Comparison of ENCODE assay signal across 24 mouse cellular contexts in the genomic region with DNA sequence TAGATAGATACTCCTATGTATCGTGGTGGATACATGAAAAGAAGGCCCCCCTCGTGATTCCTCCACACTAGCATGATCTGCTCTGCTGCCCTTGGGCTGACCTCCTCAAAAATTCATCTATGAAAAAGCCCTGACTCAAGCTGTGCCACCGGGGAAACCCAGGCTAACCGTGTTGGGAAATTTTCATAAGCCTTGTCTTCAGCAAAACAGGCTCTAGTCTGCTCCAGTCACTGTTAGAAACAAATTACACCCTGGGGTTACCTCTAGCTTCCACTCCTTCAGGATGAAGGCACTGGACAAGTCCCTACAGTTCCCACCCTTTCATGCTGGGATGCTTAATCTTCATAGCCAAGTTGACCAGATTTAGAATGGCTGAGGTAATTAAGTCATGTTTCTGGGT.
DNase-seq lines count a peak whose midpoint lies in the region; ATAC-seq and TF ChIP-seq lines count a peak whose summit lies in the region.
"Had no signal": no experiment of that assay in that cellular context is flagged by ENCODE, and none has a peak within 500 bp of the region (broad histone marks: within the 10 kb centered on the region; RNA-seq: fewer than 3 reads in every experiment).

No protein-coding gene starts in this region.

- ATAC-seq in intestine, postnatal 0 days, result no peak
- ATAC-seq: activated CD4-positive, CD25-positive, alpha-beta regulatory T cell, adult 4 months; CD4-positive, CD25-positive, alpha-beta regulatory T cell, adult 4 months; Patski had no signal

- peaks cover 4% of the 10 kb centered on the region for H3K9me3 ChIP-seq in CH12.LX (replicated peaks; ENCODE audit: low read length)
- peaks cover 6% of the 10 kb centered on the region for H3K9me3 ChIP-seq in ES-Bruce4 (replicated peaks; ENCODE audit: control insufficient read depth, insufficient read depth, low read length, poor library complexity, severe bottlenecking)
- H3K9me3 ChIP-seq in ES-E14 (ENCODE audit: control insufficient read depth, insufficient read depth, low read depth, low read length), result no peaks in the 10 kb centered on the region
- no peaks in the 10 kb centered on the region for H3K9me3 ChIP-seq in intestine, postnatal 0 days (ENCODE audit: control insufficient read depth)

- H3K4me3 ChIP-seq in CH12.LX (replicated peaks in 1 of 3; ENCODE audit: low read depth in 2 of 3, low read length in 2 of 3, poor library complexity in 1 of 3), result no peak overlapping the region
- no peak overlapping the region for H3K4me3 ChIP-seq in ES-Bruce4 (ENCODE audit: low read depth, low read length)
- no peak overlapping the region for H3K4me3 ChIP-seq in ES-E14 (ENCODE audit: insufficient read depth in 1 of 2, low read depth in 1 of 2, low read length in 2 of 2, poor library complexity in 1 of 2, severe bottlenecking in 1 of 2)
- H3K4me3 ChIP-seq in left cerebral cortex, adult 2 months, result no peak overlapping the region
- no peak overlapping the region for H3K4me3 ChIP-seq in intestine, postnatal 0 days (ENCODE audit: low read depth, low read length)

- intact Hi-C loops in left cerebral cortex, adult 2 months (cut with DNase I), result no loop called here

- in situ Hi-C loops in CH12.LX (cut with MboI; ENCODE audit: low pct_ligation_motif_present, low pct_unique_long_range_greater_than_20kb, low sequenced_read_pairs), result no loop called here
- in situ Hi-C loops in ES-E14 (cut with MboI; ENCODE audit: low sequenced_read_pairs in 2 of 2, unreplicated experiment in 2 of 2), result no loop called here

- dilution Hi-C loops in CH12.LX (cut with MboI; ENCODE audit: extremely low pct_ligation_motif_present, extremely low pct_unique_long_range_greater_than_20kb, low sequenced_read_pairs), result no loop called here

- H3K4me2 ChIP-seq in CH12.LX (ENCODE audit: insufficient read depth, low read depth, poor library complexity, severe bottlenecking), result peak overlapping the region; percentile 47
- no peak overlapping the region for H3K4me2 ChIP-seq in intestine, postnatal 0 days (replicated peaks; ENCODE audit: low read depth)

- TF ChIP-seq EP300 in CH12.LX (IDR thresholded peaks at IDR 0.05; ENCODE audit: low read length) (peak; percentile 64), ES-Bruce4 (IDR thresholded peaks at IDR 0.05; ENCODE audit: insufficient read depth, low read depth, low read length) (no peak)

- no peaks in the 10 kb centered on the region for H3K36me3 ChIP-seq in CH12.LX (replicated peaks in 1 of 2; ENCODE audit: control insufficient read depth in 1 of 2, insufficient read depth in 1 of 2, low read length in 1 of 2)
- no peaks in the 10 kb centered on the region for H3K36me3 ChIP-seq in ES-Bruce4 (ENCODE audit: control insufficient read depth, insufficient read depth, low read length, poor library complexity, severe bottlenecking)
- no peaks in the 10 kb centered on the region for H3K36me3 ChIP-seq in ES-E14 (ENCODE audit: control insufficient read depth, insufficient read depth, low read length, poor library complexity, severe bottlenecking)
- H3K36me3 ChIP-seq in intestine, postnatal 0 days (ENCODE audit: control insufficient read depth, insufficient read depth), result no peaks in the 10 kb centered on the region
- H3K36me3 ChIP-seq: G1E had no signal

- H3K27ac ChIP-seq in CH12.LX (ENCODE audit: insufficient read depth, low read depth) (peak overlapping the region; percentile 76; the same call in 1 of the 2 replicates), ES-Bruce4 (ENCODE audit: insufficient read depth, low read length) (peak overlapping the region; percentile 21; the same call in 1 of the 2 replicates), ES-E14 (ENCODE audit: insufficient read depth, low read depth, low read length, poor library complexity, severe bottlenecking) (no peak overlapping the region)
- H3K27ac ChIP-seq in left cerebral cortex, adult 2 months, result no peak overlapping the region
- no peak overlapping the region for H3K27ac ChIP-seq in intestine, postnatal 0 days (ENCODE audit: low read depth, low read length)

- peak overlapping the region; percentile 19; the same call in 1 of the 2 replicates for H3K9ac ChIP-seq in CH12.LX (ENCODE audit: insufficient read depth, low read depth)
- H3K9ac ChIP-seq in ES-Bruce4 (ENCODE audit: low read depth, poor library complexity, severe bottlenecking), result no peak overlapping the region
- no peak overlapping the region for H3K9ac ChIP-seq in ES-E14 (ENCODE audit: insufficient read depth, low read depth, low read length, poor library complexity, severe bottlenecking)
- H3K9ac ChIP-seq in intestine, postnatal 0 days (ENCODE audit: low read depth, low read length), result no peak overlapping the region

- H3K4me1 ChIP-seq in CH12.LX (ENCODE audit: control insufficient read depth in 1 of 2, insufficient read depth in 2 of 2), result peaks cover 10 to 31% of the 10 kb centered on the region in 2 experiments
- H3K4me1 ChIP-seq in ES-Bruce4 (ENCODE audit: control insufficient read depth, insufficient read depth, low read length), result no peaks in the 10 kb centered on the region
- H3K4me1 ChIP-seq in ES-E14 (ENCODE audit: control insufficient read depth in 2 of 2, insufficient read depth in 2 of 2, low read length in 2 of 2, poor library complexity in 1 of 2), result peaks cover 2 to 8% of the 10 kb centered on the region in 2 experiments
- no peaks in the 10 kb centered on the region for H3K4me1 ChIP-seq in intestine, postnatal 0 days (replicated peaks; ENCODE audit: control insufficient read depth, insufficient read depth, low read length)

- TF ChIP-seq CTCF in CH12.LX (conservative IDR thresholded peaks at IDR 0.05 in 1 of 2, IDR thresholded peaks at IDR 0.05 in 1 of 2; ENCODE audit: low read depth in 2 of 2, low read length in 2 of 2) (no peak), ES-Bruce4 (IDR thresholded peaks at IDR 0.05; ENCODE audit: low read depth, low read length) (no peak)
- no peak for TF ChIP-seq CTCF in left cerebral cortex, adult 2 months (IDR thresholded peaks at IDR 0.05)
- no peak for TF ChIP-seq CTCF in intestine, postnatal 0 days (IDR thresholded peaks at IDR 0.05; ENCODE audit: low read depth)

- DNase-seq in heart, adult 11 months, result peak; percentile 61
- no peak for DNase-seq in heart, postnatal 4 days
- DNase-seq in CH12.LX (ENCODE audit: extremely low read depth), result peak; percentile 52
- DNase-seq in ES-E14 (ENCODE audit: low read depth, low spot score), result peak; percentile 8
- no peak for DNase-seq in left cerebral cortex, adult 2 months (ENCODE audit: extremely low spot score in 1 of 2, low spot score in 2 of 2)
- DNase-seq in urinary bladder, adult 18-20 months (ENCODE audit: low spot score in 2 of 2), result no peak
- DNase-seq: adrenal gland, adult 2 months; adrenal gland, adult 8-10 months; adrenal gland, postnatal 10 days; adrenal gland, postnatal 14 days; adrenal gland, postnatal 25 days; adrenal gland, postnatal 36 days; B cell, adult 2 months; cerebellum, adult 11 months; cerebellum, adult 11-12 months; cerebellum, adult 18-20 months; cerebellum, adult 2 months; cerebellum, adult 8-10 months had no signal

- H3K27me3 ChIP-seq in CH12.LX (replicated peaks), result no peaks in the 10 kb centered on the region
- no peaks in the 10 kb centered on the region for H3K27me3 ChIP-seq in ES-Bruce4 (ENCODE audit: control insufficient read depth, insufficient read depth, low read length, poor library complexity, severe bottlenecking)
- no peaks in the 10 kb centered on the region for H3K27me3 ChIP-seq in intestine, postnatal 0 days (replicated peaks; ENCODE audit: control insufficient read depth, insufficient read depth, low read length)
- H3K27me3 ChIP-seq: Patski had no signal

- H3K79me2 ChIP-seq in CH12.LX (replicated peaks; ENCODE audit: control insufficient read depth, extremely low read depth, insufficient read depth, poor library complexity, severe bottlenecking), result no peaks in the 10 kb centered on the region

- 87% methylated on average over 4 of the region's 4 CpGs for WGBS in intestine, postnatal 0 days

- no peak for TF ChIP-seq POLR2A in CH12.LX (IDR thresholded peaks at IDR 0.05; ENCODE audit: low read depth, low read length)
- no peak for TF ChIP-seq POLR2A in ES-Bruce4 (IDR thresholded peaks at IDR 0.05; ENCODE audit: insufficient read depth, low read length)

- TF ChIP-seq RAD21 in CH12.LX (IDR thresholded peaks at IDR 0.05; ENCODE audit: low read depth, low read length), result no peak; the same call in 1 of the 2 replicates

TF ChIP-seq in CH12.LX, 34 proteins besides CTCF, POLR2A, EP300 and RAD21 (continues in another document):
- TF ChIP-seq GABPA (IDR thresholded peaks at IDR 0.05; ENCODE audit: insufficient replicate concordance, low read depth, low read length) (no peak), JUND (conservative IDR thresholded peaks at IDR 0.05; ENCODE audit: low read depth, low read length) (no peak), TBP (conservative IDR thresholded peaks at IDR 0.05; ENCODE audit: low read depth, low read length) (no peak), CHD1 (IDR thresholded peaks at IDR 0.05; ENCODE audit: low read depth, low read length) (no peak), CHD2 (IDR thresholded peaks at IDR 0.05; ENCODE audit: low read length) (0 out of 2 replicates have a peak, but pooled peaks have one; percentile 50), MYC (IDR thresholded peaks at IDR 0.05; ENCODE audit: low read depth, low read length) (no peak), ZNF384 (IDR thresholded peaks at IDR 0.05; ENCODE audit: low read depth, low read length) (no peak), MAX (IDR thresholded peaks at IDR 0.05; ENCODE audit: low read length) (peak; percentile 73; the same call in 1 of the 2 replicates), SMC3 (IDR thresholded peaks at IDR 0.05; ENCODE audit: low read depth, low read length) (0 out of 2 replicates have a peak, but pooled peaks have one; percentile 11), JUN (IDR thresholded peaks at IDR 0.05; ENCODE audit: insufficient read depth, low read depth, low read length) (no peak)

TF ChIP-seq in ES-E14, 5 proteins besides CTCF, POLR2A, EP300 and RAD21:
- TF ChIP-seq ZNF384 (IDR thresholded peaks at IDR 0.05; ENCODE audit: low read depth, low read length) (no peak), CHD2 (IDR thresholded peaks at IDR 0.05; ENCODE audit: low read depth, low read length) (no peak)

Comparison
In these comparisons a context has a peak if more than half of its experiments do, and no peak if none do; other contexts are left out.
1. DNase-seq: peak in heart, adult 11 months (single experiment), CH12.LX (single experiment) and ES-E14 (single experiment); none in heart, postnatal 4 days (single experiment), left cerebral cortex, adult 2 months (0 of 2) and urinary bladder, adult 18-20 months (0 of 2).
2. H3K27ac ChIP-seq: peak in CH12.LX (single experiment) and ES-Bruce4 (single experiment); none in ES-E14 (single experiment), left cerebral cortex, adult 2 months (single experiment) and intestine, postnatal 0 days (single experiment).